Mouse (Mus musculus) ES-E14 (cell line): ENCODE measurements around the gene Hsf4. TPM values are rescaled to one million over a fixed set of nuclear protein-coding genes. Genes with fewer than 3 reads are reported as not detected.
"Not testable (repeated sequence)": the region's sequence is repeated elsewhere in the genome, so short reads cannot be mapped to it uniquely, and the experiment has no call there.

Source experiments
- DNase-seq: peaks from one replicate; pipeline ENCODE4 v3.0.0-alpha.2; 2013; ENCODE audit warnings: low read depth, low spot score
- H3K27ac ChIP-seq: 2 replicates; pipeline ENCODE4 v1.5.1; 2012; ENCODE audit warnings: low read depth, mild to moderate bottlenecking, low read length, moderate library complexity, mixed read lengths; ENCODE audit not compliant: poor library complexity, insufficient read depth, severe bottlenecking
- H3K36me3 ChIP-seq: 2 replicates; pipeline ENCODE4 v1.6.1; 2012; ENCODE audit warnings: mild to moderate bottlenecking, low read length, moderate library complexity, mixed read lengths; ENCODE audit not compliant: control insufficient read depth, poor library complexity, insufficient read depth, severe bottlenecking
- H3K4me1 ChIP-seq, 2 experiments: fragments of 150-350 bp in 1 of 2; sonication (generic) in 1 of 2; 2 replicates each; pipeline ENCODE4 v1.6.1; 2012; ENCODE audit warnings: low read length in 2 of 2, mild to moderate bottlenecking in 1 of 2, mixed read lengths in 1 of 2; ENCODE audit not compliant: control insufficient read depth in 2 of 2, insufficient read depth in 2 of 2, poor library complexity in 1 of 2
- H3K4me3 ChIP-seq, 2 experiments: fragments of 150-350 bp in 1 of 2; sonication (generic) in 1 of 2; 2 replicates each; pipeline ENCODE4 v1.5.1; 2012; ENCODE audit warnings: low read length in 2 of 2, low read depth in 1 of 2, mild to moderate bottlenecking in 1 of 2, mixed read lengths in 1 of 2; ENCODE audit not compliant: insufficient read depth in 1 of 2, poor library complexity in 1 of 2, severe bottlenecking in 1 of 2
- H3K9ac ChIP-seq: 2 replicates; pipeline ENCODE4 v1.6.1; 2012; ENCODE audit warnings: low read depth, mild to moderate bottlenecking, low read length, mixed read lengths; ENCODE audit not compliant: poor library complexity, insufficient read depth, severe bottlenecking
- H3K9me3 ChIP-seq: fragments of 150-350 bp; sonication (generic); 2 replicates; pipeline ENCODE4 v1.6.1; 2012; ENCODE audit warnings: low read depth, mild to moderate bottlenecking, low read length; ENCODE audit not compliant: control insufficient read depth, insufficient read depth
- CHD2 ChIP-seq: IDR thresholded peaks from 2 replicates; pipeline ENCODE4 v1.6.1; 2014; ENCODE audit warnings: mild to moderate bottlenecking, low read depth, low read length, inconsistent platforms
- HCFC1 ChIP-seq: IDR thresholded peaks from 2 replicates; pipeline ENCODE4 v1.6.1; 2012; ENCODE audit warnings: low read length, inconsistent platforms, borderline replicate concordance; ENCODE audit not compliant: insufficient read depth
- MAFK ChIP-seq: IDR thresholded peaks from 2 replicates; pipeline ENCODE4 v1.6.1; 2014; ENCODE audit warnings: mild to moderate bottlenecking, low read depth, low read length, inconsistent platforms; ENCODE audit not compliant: insufficient read depth
- ZC3H11A ChIP-seq: IDR thresholded peaks from 2 replicates; pipeline ENCODE4 v1.6.1; 2012; ENCODE audit warnings: low read depth, mild to moderate bottlenecking, inconsistent platforms, low read length, borderline replicate concordance
- ZNF384 ChIP-seq: IDR thresholded peaks from 2 replicates; pipeline ENCODE4 v1.6.1; 2012; ENCODE audit warnings: low read depth, low read length, inconsistent platforms
- in situ Hi-C, 2 experiments: fragments of 600-800 bp; cut with MboI; formaldehyde crosslinking; loops; one replicate each; pipeline ENCODE4 v1.15.1; 2025; ENCODE audit warnings: low sequenced_read_pairs in 2 of 2, inconsistent platforms in 1 of 2; ENCODE audit not compliant: unreplicated experiment in 2 of 2
- total RNA-seq: library from RNA; depleted of rRNA; stranded (reverse); fragments of 300-350 nt; gene quantifications from 2 replicates; pipeline ENCODE4 v1.2.3, GENCODE M21; 2012

Gene Hsf4
- total RNA-seq, 1 experiment = 0.45 TPM

GRCm38 (mm10) chr8:105225917-105226316 is 43.7 kb upstream of the Hsf4 start:
- TF ChIP-seq ZNF384 (no peak), ZC3H11A (no peak), CHD2 (no peak), HCFC1 (no peak), MAFK (no peak)

GRCm38 (mm10) chr8:105231503-105232320 is 37.9 kb upstream of the Hsf4 start:
- Histone ChIP-seq H3K9ac (peak overlapping the region; percentile 9; the same call in 1 of the 2 replicates), H3K9me3 (no peaks in the 10 kb centered on the region), H3K36me3 (peaks cover 10% of the 10 kb centered on the region), H3K4me3 (peak overlapping the region; percentile 31 to 36; a peak in 2 of 4 replicates), H3K4me1 (peaks cover 14 to 23% of the 10 kb centered on the region in 2 experiments), H3K27ac (peak overlapping the region; percentile 86)
- DNase-seq = no peak
- in situ Hi-C loops = no loop called here
- TF ChIP-seq ZNF384 (peak; percentile 67), CHD2 (no peak)

More at GRCm38 (mm10) chr8:105225917-105226316, 43.7 kb upstream of the Hsf4 start:
- Histone ChIP-seq H3K4me1 (peaks cover 6 to 7% of the 10 kb centered on the region in 2 experiments), H3K9me3 (no peaks in the 10 kb centered on the region), H3K36me3 (no peaks in the 10 kb centered on the region), H3K4me3 (peak overlapping the region; percentile 88 to 94), H3K9ac (peak overlapping the region; percentile 91; the same call in 1 of the 2 replicates), H3K27ac (no peak overlapping the region)
- no peak for DNase-seq
- in situ Hi-C loops = no loop called here

- in situ Hi-C loops, H3K9me3 ChIP-seq, H3K9ac ChIP-seq, H3K27ac ChIP-seq, DNase-seq, H3K4me3 ChIP-seq: not testable (repeated sequence)
- peaks cover 14 to 23% of the 10 kb centered on the region in 2 experiments for H3K4me1 ChIP-seq
- H3K36me3 ChIP-seq = peaks cover 10% of the 10 kb centered on the region
Observed at GRCm38 (mm10) chr8:105232321-105232693, 37.3 kb upstream of the Hsf4 start.

GRCm38 (mm10) chr8:105233126-105233935 is 36.3 kb upstream of the Hsf4 start:
- in situ Hi-C loops = no loop called here
- TF ChIP-seq ZNF384 (0 out of 2 replicates have a peak, but pooled peaks have one; percentile 76), HCFC1 (no peak), ZC3H11A (no peak), CHD2 (peak; percentile 63; the same call in 1 of the 2 replicates), MAFK (0 out of 2 replicates have a peak, but pooled peaks have one; percentile 20)
- Histone ChIP-seq H3K9me3 (no peaks in the 10 kb centered on the region), H3K9ac (no peak overlapping the region; the same call in 1 of the 2 replicates), H3K4me3 (no peak overlapping the region), H3K27ac (peak overlapping the region; percentile 64; the same call in 1 of the 2 replicates), H3K4me1 (peaks cover 17 to 23% of the 10 kb centered on the region in 2 experiments), H3K36me3 (peaks cover 10% of the 10 kb centered on the region)
- DNase-seq = no peak
